Mouse (Mus musculus): ENCODE measurements at regions not wholly inside any gene's neighbourhood (a gene's known extent, or its start where the extent isn't known, plus 50 kb on each side); places are given as distances from the start of the nearest gene placed in this dataset.
A peak's percentile ranks its signal among the peaks of the same experiment; 100 is the strongest.
"Not testable (repeated sequence)": the region's sequence is repeated elsewhere in the genome, so short reads cannot be mapped to it uniquely, and the experiment has no call there.

DNA sequence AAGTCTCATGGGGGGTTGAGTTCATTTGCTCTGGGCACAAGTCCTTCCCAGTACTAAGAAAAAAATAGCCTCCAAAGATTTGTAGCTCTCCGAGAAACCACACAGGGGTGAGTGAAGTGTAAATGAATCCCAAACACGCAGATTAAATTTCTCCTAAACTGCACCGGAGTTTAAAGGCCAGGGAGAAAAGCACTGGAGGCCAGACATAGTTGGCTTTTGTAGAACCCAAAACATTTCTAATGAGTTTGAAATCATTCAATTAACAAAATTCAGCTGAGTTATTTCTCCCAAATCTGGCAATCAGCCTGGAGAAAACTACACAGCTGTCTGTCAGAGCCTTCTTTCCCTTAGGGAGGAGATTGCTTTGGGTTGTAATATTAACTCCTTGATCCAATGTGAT is 166.2 kb upstream of the Cdkn3 start:
- DNase-seq (ENCODE audit: low spot score in 2 of 2): no peak

DNA sequence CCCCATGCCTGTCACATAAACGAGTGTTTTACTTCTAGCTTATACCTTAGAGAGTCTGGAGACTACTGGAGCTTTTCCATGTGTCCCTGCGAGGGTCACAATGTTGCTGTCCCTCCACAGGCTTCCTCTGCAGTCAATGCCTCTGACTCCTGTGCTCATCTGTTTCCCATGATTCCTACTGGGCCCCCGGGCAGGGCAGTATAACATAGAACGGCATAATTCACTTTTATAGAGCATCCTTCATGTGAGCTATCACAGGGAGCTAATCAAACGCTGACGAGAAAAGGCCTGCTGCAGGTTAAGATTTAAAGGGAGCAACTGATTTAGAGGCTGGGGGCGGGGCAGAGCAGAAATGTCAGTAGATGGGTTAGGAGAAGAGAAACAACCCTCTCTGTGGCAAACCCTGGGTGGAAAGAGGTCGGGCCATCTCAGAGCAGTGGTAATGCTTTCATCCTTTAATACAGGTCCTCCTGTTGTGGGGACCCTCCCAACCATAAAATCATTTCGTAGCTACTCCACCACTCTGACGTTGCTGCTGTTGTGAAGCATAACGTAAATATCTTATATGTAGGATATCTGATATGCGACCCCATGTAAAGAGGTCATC is 168.5 kb upstream of the Cdkn3 start:
- no peak for DNase-seq (ENCODE audit: low spot score in 2 of 2)

DNA sequence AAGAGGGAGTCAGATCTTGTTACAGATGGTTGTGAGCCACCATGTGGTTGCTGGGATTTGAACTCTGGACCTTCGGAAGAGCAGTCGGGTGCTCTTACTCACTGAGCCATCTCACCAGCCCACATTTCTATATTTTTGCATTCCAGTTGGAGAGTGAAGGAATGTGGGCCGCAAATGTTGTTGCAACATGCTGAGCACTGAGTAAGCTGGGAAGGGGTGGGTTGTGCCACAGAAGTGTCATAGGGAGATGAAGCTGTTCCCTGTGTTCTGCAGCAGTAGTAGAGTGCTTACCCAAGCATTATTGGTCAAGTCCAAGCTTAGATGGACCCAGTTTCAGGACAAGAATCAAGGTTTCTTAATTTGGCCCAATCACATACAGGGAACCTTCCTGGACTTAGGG is 169.1 kb upstream of the Cdkn3 start:
- no peak for DNase-seq (ENCODE audit: low spot score in 2 of 2)

DNA sequence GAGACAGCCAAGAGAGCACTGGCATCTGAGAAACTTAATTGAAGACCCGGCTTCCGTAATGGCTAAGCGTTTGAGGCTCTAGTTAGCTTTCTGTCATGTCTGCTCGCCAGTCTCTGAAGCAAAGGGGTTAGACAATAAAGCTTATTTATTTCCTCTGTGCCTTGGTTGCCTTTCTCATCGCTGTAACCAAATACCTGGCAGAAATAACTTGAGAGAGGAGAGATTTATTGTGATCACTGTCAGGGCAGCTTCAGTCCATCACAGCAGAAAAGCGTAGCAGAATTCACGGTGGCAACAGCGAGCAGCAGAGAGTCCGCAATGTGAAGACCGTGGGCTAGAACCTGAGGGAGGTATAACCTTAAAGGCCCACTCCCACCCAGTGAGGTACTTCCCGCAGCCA is 174.2 kb upstream of the Cdkn3 start:
- DNase-seq (ENCODE audit: low spot score in 2 of 2): no peak

DNA sequence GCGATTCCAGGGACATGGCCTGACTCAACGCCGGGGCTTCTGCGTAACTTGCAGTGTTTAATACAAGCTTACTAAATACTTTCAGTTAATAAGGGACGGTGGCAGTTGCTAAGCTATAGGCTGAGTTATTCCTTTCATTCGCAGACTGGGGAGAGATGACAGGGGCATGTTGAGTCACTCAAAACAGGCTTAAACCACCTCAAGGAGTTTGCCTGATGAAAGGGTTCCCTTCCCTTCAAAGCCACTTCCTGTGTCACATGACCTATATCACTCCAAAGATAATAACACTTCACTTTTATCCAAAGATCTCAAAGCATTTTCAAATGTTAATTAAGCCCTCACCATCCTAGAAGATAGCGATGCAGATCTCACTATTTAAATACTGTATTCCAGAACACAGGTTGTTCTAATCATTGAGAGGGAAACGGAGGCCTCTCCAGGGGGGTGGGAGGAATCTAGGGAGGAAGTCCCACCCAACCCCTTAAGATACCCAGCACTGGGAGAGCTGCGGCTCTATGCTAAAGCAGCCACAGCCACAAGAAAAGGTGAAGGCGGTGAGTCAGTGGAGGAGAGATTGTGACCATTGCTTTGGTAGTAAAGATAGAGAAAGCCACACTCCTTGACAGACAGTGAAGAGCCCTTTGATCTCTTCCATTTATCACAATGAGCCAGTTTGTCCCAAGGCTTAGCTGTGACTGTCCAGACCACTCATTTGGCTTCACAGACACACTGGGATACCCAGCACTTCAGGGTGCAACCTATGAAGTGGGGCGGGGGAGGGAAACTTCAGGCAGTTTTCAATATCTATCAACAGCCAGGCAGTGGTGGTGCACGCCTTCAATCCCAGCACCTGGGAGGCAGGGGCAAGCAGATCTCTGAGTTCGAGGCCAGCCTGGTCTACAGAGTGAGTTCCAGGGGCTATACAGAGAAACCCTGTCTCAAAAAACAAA is 182.0 kb upstream of the Cdkn3 start:
- no peak for DNase-seq (ENCODE audit: low spot score in 2 of 2)

GRCm38 (mm10) chr14:46575889-46576288 is 184.5 kb upstream of the Cdkn3 start:
- no peak for DNase-seq (ENCODE audit: low spot score in 2 of 2)

DNA sequence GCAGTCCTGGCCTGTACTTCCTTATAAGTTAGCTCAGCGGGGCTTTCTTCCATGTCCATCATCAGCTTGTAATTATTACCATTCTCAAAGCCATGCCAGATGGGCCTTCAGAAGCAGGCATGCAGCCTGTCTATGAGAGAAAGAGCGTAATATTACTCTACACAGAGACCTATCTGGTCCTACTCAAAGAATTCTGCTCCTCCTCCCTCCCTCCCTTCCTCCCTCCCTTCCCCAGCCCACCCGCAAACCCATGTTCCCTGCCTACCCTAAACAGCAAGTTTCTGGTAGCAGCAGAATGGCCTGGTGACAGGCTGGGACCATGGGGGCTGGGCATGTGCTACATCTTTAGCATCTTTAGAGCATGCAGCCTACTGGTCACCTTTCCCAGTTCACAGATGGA is 184.9 kb upstream of the Cdkn3 start:
- no peak for DNase-seq (ENCODE audit: low spot score in 2 of 2)

DNA sequence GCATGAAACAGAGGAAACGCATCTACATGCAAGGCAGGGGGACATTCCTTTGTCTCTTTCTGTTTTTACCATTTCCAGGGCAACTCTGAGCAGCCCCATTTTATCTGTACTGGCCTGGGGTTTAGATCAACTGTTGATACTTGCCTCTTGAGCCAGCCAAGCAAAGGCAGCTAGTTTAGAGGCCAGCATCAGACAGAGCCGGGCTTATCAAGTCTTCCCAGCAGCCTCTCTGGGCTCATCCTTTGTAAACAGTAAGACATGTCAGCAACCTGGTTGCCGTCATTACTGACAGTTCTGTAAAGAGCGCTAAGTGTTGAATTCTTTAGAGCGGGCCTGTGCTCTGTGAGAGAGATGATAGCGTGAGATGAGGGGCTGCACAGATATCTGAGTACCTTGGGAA is 182.9 kb upstream of the Bmp4 start:
- no peak for DNase-seq (ENCODE audit: low spot score in 2 of 2)

DNA sequence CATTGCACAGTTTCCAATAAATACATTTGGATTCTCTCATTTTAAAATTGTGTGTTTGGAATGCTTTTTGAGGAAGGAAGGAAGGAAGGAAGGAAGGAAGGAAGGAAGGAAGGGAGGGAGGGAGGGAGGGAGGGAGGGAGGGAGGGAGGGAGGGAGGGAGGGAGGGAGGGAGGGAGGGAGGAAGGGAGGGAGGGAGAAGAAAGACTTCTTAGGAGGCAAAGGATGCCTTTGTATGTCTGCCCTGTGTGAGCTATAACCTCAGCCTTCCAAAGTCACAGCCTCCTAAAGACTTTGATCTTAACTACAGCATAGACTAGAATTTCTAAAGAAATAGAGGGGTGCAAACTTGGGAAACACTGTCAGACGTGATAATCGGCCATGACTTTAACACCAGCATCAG is 182.5 kb upstream of the Bmp4 start:
- DNase-seq (ENCODE audit: low spot score in 2 of 2): not testable (repeated sequence)

DNA sequence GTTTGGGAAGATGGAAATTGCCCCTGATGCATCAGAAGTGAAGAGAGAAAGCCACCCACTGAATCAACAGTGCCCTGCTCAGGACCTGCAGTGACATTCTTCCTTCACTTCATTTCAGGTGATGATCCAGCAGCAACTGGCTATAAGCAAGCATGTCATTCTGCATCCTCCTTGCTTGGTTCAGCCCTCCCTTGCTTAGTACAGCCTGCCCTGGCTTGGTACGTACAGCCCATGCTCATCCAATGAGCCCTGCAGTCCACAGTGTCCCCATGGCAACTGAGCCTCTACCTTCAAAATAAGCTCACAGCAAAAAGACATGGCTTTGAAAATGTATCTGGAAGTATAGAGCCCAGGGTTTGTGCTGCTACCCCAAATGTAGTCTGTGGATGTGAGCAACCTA is 181.4 kb upstream of the Bmp4 start:
- DNase-seq (ENCODE audit: low spot score in 2 of 2): no peak

DNA sequence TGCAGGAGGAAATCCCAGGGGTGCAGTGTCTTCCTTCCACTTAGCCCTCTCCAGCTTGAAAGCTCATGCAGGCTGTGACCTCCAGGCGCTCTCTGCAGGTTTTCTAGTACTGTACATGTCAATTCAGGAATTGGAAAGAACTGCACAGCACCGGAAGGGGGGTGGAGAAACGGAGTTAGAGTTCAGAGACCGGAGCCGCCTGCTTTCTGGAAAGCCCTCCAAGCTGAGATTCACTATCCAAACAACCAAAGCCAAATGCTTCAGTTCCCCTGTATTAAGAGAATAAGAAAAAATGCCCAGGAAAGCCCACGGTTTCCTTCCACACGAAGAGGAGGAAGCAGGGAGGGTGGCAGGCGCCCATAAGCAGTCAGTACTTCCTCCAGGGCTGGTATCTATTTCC is 178.8 kb upstream of the Bmp4 start:
- no peak for DNase-seq (ENCODE audit: low spot score in 2 of 2)

- no peak for DNase-seq (ENCODE audit: low spot score in 2 of 2)
Observed at GRCm38 (mm10) chr14:46567411-46567780, 176.9 kb upstream of the Bmp4 start.

DNA sequence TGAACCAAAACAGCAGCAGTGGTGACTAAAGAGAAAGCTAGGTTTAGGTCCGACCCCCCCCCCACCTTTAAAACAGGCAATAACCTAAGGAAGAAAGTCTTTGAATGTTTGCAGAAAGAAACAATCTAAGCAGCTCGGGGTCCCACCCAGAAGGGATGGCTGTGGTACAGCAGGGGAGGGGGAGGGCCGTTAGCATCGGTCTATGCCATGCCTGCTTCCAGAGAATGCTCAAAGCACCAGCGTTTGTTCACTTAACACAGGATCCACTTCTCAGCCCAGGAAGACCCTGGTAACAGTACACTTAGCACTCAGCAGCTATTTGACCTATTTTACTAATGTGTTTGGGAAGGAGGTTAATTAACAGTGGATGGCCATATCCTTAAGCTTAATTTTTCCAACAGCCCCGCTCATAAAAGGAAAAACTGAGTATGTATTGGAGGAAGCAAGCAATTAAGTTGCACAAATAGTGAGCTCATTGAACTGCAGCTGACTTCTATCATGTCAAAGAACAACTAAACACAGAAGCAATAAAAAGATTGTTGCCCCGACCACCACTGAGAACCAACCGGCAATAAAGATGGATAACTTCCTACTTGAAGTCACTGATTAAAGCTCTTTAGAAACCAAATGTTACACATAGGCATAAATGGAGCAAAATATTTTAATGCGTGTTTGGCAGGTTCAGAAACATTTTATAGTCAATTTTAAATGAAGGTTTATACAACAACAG is 176.4 kb upstream of the Bmp4 start:
- no peak for DNase-seq (ENCODE audit: low spot score in 2 of 2)

- peak; percentile 30 to 35 for DNase-seq (ENCODE audit: low spot score in 2 of 2)
Observed at GRCm38 (mm10) chr14:46564998-46565397, 174.5 kb upstream of the Bmp4 start.

- no peak for DNase-seq (ENCODE audit: low spot score in 2 of 2)
Observed at GRCm38 (mm10) chr14:46562016-46562415, 171.5 kb upstream of the Bmp4 start.

GRCm38 (mm10) chr14:46553239-46553638 is 162.8 kb upstream of the Bmp4 start:
- no peak for DNase-seq (ENCODE audit: low spot score in 2 of 2)

GRCm38 (mm10) chr14:46546146-46546545 is 155.7 kb upstream of the Bmp4 start:
- no peak for DNase-seq (ENCODE audit: low spot score in 2 of 2)

- no peak for DNase-seq (ENCODE audit: low spot score in 2 of 2)
Observed at GRCm38 (mm10) chr14:46539466-46540187, 149.2 kb upstream of the Bmp4 start.

GRCm38 (mm10) chr14:46536002-46536762 is 145.7 kb upstream of the Bmp4 start:
- no peak for DNase-seq (ENCODE audit: low spot score in 2 of 2)

DNA sequence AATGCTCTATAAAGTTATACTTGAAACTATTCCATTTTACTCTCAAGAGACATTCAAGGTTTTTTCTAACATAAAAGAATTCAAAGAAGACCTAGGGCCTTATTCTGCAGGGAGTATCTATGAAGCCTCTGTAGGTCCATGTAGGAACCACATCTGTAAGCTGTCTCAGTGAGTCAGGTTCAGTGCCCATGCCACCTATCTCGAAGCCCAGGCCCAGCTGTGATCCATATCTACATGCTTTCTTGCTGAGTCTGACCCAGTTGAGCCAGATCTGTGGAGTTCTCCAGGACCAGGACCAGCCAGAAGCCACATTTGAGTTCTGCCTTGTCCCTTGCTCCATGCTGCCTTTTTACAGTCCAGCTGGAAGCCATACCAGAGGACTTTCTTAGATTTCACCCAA is 142.2 kb upstream of the Bmp4 start:
- no peak for DNase-seq (ENCODE audit: low spot score in 2 of 2)

DNA sequence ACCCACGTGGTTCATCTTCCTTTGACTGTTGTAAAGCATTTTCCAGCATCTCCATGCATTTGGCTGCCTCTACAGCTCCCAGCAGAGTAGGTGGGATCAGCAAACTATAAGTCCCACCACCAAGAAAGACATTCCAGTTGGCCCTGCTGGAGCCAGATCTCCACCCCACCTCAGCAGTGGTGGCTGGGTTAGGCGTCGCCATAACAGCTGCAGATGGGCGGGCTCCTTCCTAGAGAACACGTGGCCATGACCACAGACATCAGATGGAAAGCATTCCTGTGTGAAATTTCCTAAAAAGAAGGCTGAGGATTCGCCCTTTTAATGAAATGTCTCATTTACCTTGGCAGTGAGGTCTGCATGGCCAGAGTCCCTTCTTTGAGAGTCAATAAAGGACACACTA is 140.0 kb upstream of the Bmp4 start:
- no peak for DNase-seq (ENCODE audit: low spot score in 2 of 2)
